Mouse (Mus musculus) MEL (cell line): ENCODE data around the gene Olfr509. TPM values are rescaled to one million over a fixed set of nuclear protein-coding genes. Genes with fewer than 3 reads are reported as not detected.
"Not testable (repeated sequence)": the region's sequence is repeated elsewhere in the genome, so short reads cannot be mapped to it uniquely, and the experiment has no call there.

ENCODE experiments used
- DNase-seq: peaks from one replicate; pipeline ENCODE4 v3.0.0; 2011; ENCODE audit warnings: low read depth, low spot score
- H3K27ac ChIP-seq: 2 replicates; pipeline ENCODE4 v1.5.1; 2012; ENCODE audit warnings: low read depth, mild to moderate bottlenecking, control low read depth, low read length, moderate library complexity; ENCODE audit not compliant: control insufficient read depth
- H3K27me3 ChIP-seq, 2 experiments: fragments of 150-350 bp in 1 of 2; sonication (generic) in 1 of 2; 2 replicates each; pipeline ENCODE4 v1.6.1; 2012; ENCODE audit warnings: low read length in 2 of 2, mild to moderate bottlenecking in 2 of 2, improper control_type of control experiment in 1 of 2, moderate library complexity in 1 of 2; ENCODE audit not compliant: insufficient read depth in 2 of 2, control insufficient read depth in 1 of 2
- H3K36me3 ChIP-seq, 2 experiments: 2 replicates each; pipeline ENCODE4 v1.6.1; 2012 to 2014; ENCODE audit warnings: low read length in 2 of 2, improper control_type of control experiment in 1 of 2, inconsistent platforms in 1 of 2, mild to moderate bottlenecking in 1 of 2; ENCODE audit not compliant: insufficient read depth in 2 of 2, control insufficient read depth in 1 of 2
- H3K4me1 ChIP-seq, 2 experiments: fragments of 150-350 bp in 1 of 2; sonication (generic) in 1 of 2; 2 replicates each; pipeline ENCODE4 v1.6.1; 2012; ENCODE audit warnings: low read length in 2 of 2, improper control_type of control experiment in 1 of 2, mild to moderate bottlenecking in 1 of 2; ENCODE audit not compliant: insufficient read depth in 2 of 2, control insufficient read depth in 1 of 2
- H3K4me3 ChIP-seq, 2 experiments: fragments of 150-350 bp in 1 of 2; sonication (generic) in 1 of 2; 2 replicates each; pipeline ENCODE4 v1.5.1; 2012; ENCODE audit warnings: low read depth in 2 of 2, low read length in 2 of 2, mild to moderate bottlenecking in 2 of 2, moderate library complexity in 2 of 2, control low read depth in 1 of 2, improper control_type of control experiment in 1 of 2; ENCODE audit not compliant: control insufficient read depth in 1 of 2, insufficient read depth in 1 of 2
- H3K79me2 ChIP-seq: 2 replicates; pipeline ENCODE4 v1.6.1; 2012; ENCODE audit warnings: mild to moderate bottlenecking, low read length, moderate library complexity; ENCODE audit not compliant: control insufficient read depth, poor library complexity, insufficient read depth
- H3K9ac ChIP-seq: 2 replicates; pipeline ENCODE4 v1.6.1; 2012; ENCODE audit warnings: low read depth, mild to moderate bottlenecking, control low read depth, low read length, moderate library complexity; ENCODE audit not compliant: control insufficient read depth, poor library complexity, severe bottlenecking
- H3K9me3 ChIP-seq: fragments of 150-350 bp; sonication (generic); replicated peaks from 2 replicates; pipeline ENCODE4 v1.6.1; 2012; ENCODE audit warnings: mild to moderate bottlenecking, low read length, improper control_type of control experiment, moderate library complexity; ENCODE audit not compliant: insufficient read depth
- BHLHE40 ChIP-seq: IDR thresholded peaks from 2 replicates; pipeline ENCODE4 v1.6.1; 2012; ENCODE audit warnings: low read depth, mild to moderate bottlenecking, inconsistent platforms, low read length, improper control_type of control experiment, borderline replicate concordance
- CHD1 ChIP-seq: IDR thresholded peaks from 2 replicates; pipeline ENCODE4 v1.6.1; 2012; ENCODE audit warnings: low read depth, mild to moderate bottlenecking, inconsistent platforms, low read length, improper control_type of control experiment
- CHD2 ChIP-seq: IDR thresholded peaks from 2 replicates; pipeline ENCODE4 v1.6.1; 2011; ENCODE audit warnings: low read length, improper control_type of control experiment
- CTCF ChIP-seq, 3 experiments: IDR thresholded peaks in 2 of 3; conservative IDR thresholded peaks in 1 of 3; 2 replicates each; pipeline ENCODE4 v1.5.1; 2011 to 2012; ENCODE audit warnings: low read length in 3 of 3, low read depth in 2 of 3, mild to moderate bottlenecking in 2 of 3, improper control_type of control experiment in 1 of 3, inconsistent platforms in 1 of 3, mixed read lengths in 1 of 3, moderate library complexity in 1 of 3; ENCODE audit not compliant: control insufficient read depth in 1 of 3, insufficient read depth in 1 of 3, poor library complexity in 1 of 3, severe bottlenecking in 1 of 3
- E2F4 ChIP-seq: IDR thresholded peaks from 2 replicates; pipeline ENCODE4 v1.6.1; 2011; ENCODE audit warnings: low read depth, low read length, improper control_type of control experiment, borderline replicate concordance
- ELF1 ChIP-seq: IDR thresholded peaks from 2 replicates; pipeline ENCODE4 v1.6.1; 2014; ENCODE audit warnings: low read depth, mild to moderate bottlenecking, inconsistent platforms, low read length, improper control_type of control experiment, moderate library complexity
- EP300 ChIP-seq, 2 experiments: IDR thresholded peaks; 2 replicates each; pipeline ENCODE4 v1.6.1; 2011; ENCODE audit warnings: improper control_type of control experiment in 2 of 2, low read length in 2 of 2, low read depth in 1 of 2, mild to moderate bottlenecking in 1 of 2
- GABPA ChIP-seq: IDR thresholded peaks from 2 replicates; pipeline ENCODE4 v1.6.1; 2012; ENCODE audit warnings: low read depth, mild to moderate bottlenecking, inconsistent platforms, low read length, improper control_type of control experiment, moderate library complexity
- HCFC1 ChIP-seq: IDR thresholded peaks from 2 replicates; pipeline ENCODE4 v1.6.1; 2012; ENCODE audit warnings: low read depth, mild to moderate bottlenecking, inconsistent platforms, low read length, improper control_type of control experiment, moderate library complexity
- KAT2A ChIP-seq: conservative IDR thresholded peaks from 2 replicates; pipeline ENCODE4 v1.6.1; 2012; ENCODE audit warnings: low read depth, low read length, improper control_type of control experiment, inconsistent platforms
- MEF2A ChIP-seq: IDR thresholded peaks from 2 replicates; pipeline ENCODE4 v1.6.1; 2014; ENCODE audit warnings: low read depth, mild to moderate bottlenecking, inconsistent platforms, low read length, improper control_type of control experiment; ENCODE audit not compliant: poor library complexity, insufficient replicate concordance, severe bottlenecking; ENCODE audit errors: extremely low read depth
- MYB ChIP-seq: IDR thresholded peaks from 2 replicates; pipeline ENCODE4 v1.6.1; 2011; ENCODE audit warnings: mild to moderate bottlenecking, low read depth, low read length, improper control_type of control experiment
- NRF1 ChIP-seq: IDR thresholded peaks from 2 replicates; pipeline ENCODE4 v1.6.1; 2014; ENCODE audit warnings: low read depth, mild to moderate bottlenecking, inconsistent platforms, low read length, improper control_type of control experiment, moderate library complexity; ENCODE audit not compliant: poor library complexity, insufficient read depth, severe bottlenecking
- POLR2A ChIP-seq, 2 experiments: IDR thresholded peaks; 2 replicates each; pipeline ENCODE4 v1.6.1; 2011 to 2012; ENCODE audit warnings: low read length in 2 of 2, mild to moderate bottlenecking in 2 of 2, control low read depth in 1 of 2, improper control_type of control experiment in 1 of 2, low read depth in 1 of 2, moderate library complexity in 1 of 2; ENCODE audit not compliant: control insufficient read depth in 1 of 2, insufficient read depth in 1 of 2, poor library complexity in 1 of 2
- POLR2AphosphoS5 ChIP-seq: IDR thresholded peaks from 2 replicates; pipeline ENCODE4 v1.6.1; 2012; ENCODE audit warnings: low read depth, borderline replicate concordance, mild to moderate bottlenecking, inconsistent platforms, low read length, moderate library complexity, mixed read lengths
- TCF12 ChIP-seq: IDR thresholded peaks from 2 replicates; pipeline ENCODE4 v1.6.1; 2014; ENCODE audit warnings: low read depth, mild to moderate bottlenecking, inconsistent platforms, low read length, improper control_type of control experiment, moderate library complexity
- ZC3H11A ChIP-seq: IDR thresholded peaks from 2 replicates; pipeline ENCODE4 v1.6.1; 2012; ENCODE audit warnings: low read depth, mild to moderate bottlenecking, inconsistent platforms, low read length, improper control_type of control experiment
- ZKSCAN1 ChIP-seq: IDR thresholded peaks from 2 replicates; pipeline ENCODE4 v1.6.1; 2012; ENCODE audit warnings: low read depth, mild to moderate bottlenecking, inconsistent platforms, low read length, improper control_type of control experiment, moderate library complexity
- ZMIZ1 ChIP-seq: IDR thresholded peaks from 2 replicates; pipeline ENCODE4 v1.6.1; 2012; ENCODE audit warnings: low read depth, mild to moderate bottlenecking, inconsistent platforms, low read length, improper control_type of control experiment, moderate library complexity
- ZNF384 ChIP-seq: IDR thresholded peaks from 2 replicates; pipeline ENCODE4 v1.6.1; 2012; ENCODE audit warnings: low read depth, mild to moderate bottlenecking, inconsistent platforms, low read length, improper control_type of control experiment
- polyA plus RNA-seq, 2 experiments: library from polyadenylated mRNA; stranded (reverse) in 1 of 2; unstranded in 1 of 2; fragments of >175 nt in 1 of 2; fragments of >200 nt in 1 of 2; gene quantifications; 2 replicates each; pipeline versions ENCODE4 v1.2.1 to v1.2.4; 2012; ENCODE audit warnings: low replicate concordance in 2 of 2, low read depth in 1 of 2; ENCODE audit not compliant: insufficient read length in 2 of 2, insufficient read depth in 1 of 2, missing spikeins in 1 of 2
- total RNA-seq: library from RNA; depleted of rRNA; stranded (reverse); fragments of 300-350 nt; gene quantifications from 2 replicates; pipeline ENCODE4 v1.2.3, GENCODE M21; 2012

Gene Olfr509
- total and polyA plus RNA-seq, 3 experiments: not detected

DNA sequence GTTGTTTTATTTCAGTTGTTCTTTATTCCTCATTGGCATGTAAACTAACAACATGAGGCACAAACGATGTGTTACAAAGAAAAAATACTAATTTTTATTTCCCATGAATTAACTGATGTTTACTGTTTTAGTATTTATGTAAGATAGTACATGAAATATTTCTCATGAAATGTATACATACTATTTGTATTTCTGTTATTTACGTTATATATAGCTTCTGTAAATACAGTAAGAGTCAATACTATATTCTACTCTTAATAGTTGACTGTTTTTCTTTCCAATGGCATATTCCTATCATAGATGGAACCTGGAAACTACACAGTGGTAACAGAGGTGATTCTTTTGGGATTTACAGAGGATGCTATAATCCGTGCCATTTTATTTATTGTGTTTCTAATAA lies 22.0 kb downstream of the Olfr509 start, which contains the start of gene Olfr508:
Olfr508 (plus strand) TSS at position 301 of the 400 bp plus-strand sequence.
- H3K36me3 ChIP-seq: no peaks in the 10 kb centered on the region
- no peaks in the 10 kb centered on the region for H3K79me2 ChIP-seq
- H3K4me3 ChIP-seq: no peak within 1 kb of the TSS
- H3K9me3 ChIP-seq: no peaks in the 10 kb centered on the region
- no peaks in the 10 kb centered on the region for H3K27me3 ChIP-seq
- DNase-seq: no peak
- no peak within 1 kb of the TSS for H3K9ac ChIP-seq
- H3K27ac ChIP-seq: no peak within 1 kb of the TSS
- TF ChIP-seq HCFC1 (no peak), MYB (no peak), CTCF (IDR thresholded peaks at IDR 0.05 in 2 of 3, conservative IDR thresholded peaks at IDR 0.05 in 1 of 3; ENCODE audit: control insufficient read depth in 1 of 3, insufficient read depth in 1 of 3, low read depth in 2 of 3, low read length in 3 of 3, poor library complexity in 1 of 3, severe bottlenecking in 1 of 3) (no peak), POLR2A (IDR thresholded peaks at IDR 0.05; ENCODE audit: control insufficient read depth in 1 of 2, insufficient read depth in 1 of 2, low read depth in 1 of 2, low read length in 2 of 2, poor library complexity in 1 of 2) (no peak), EP300 (IDR thresholded peaks at IDR 0.05; ENCODE audit: low read depth in 1 of 2, low read length in 2 of 2) (no peak), GABPA (no peak), POLR2AphosphoS5 (no peak), ELF1 (no peak), NRF1 (no peak), MEF2A (no peak), E2F4 (no peak)
- TF ChIP-seq, all 39 proteins: peak for 0
- no peaks in the 10 kb centered on the region for H3K4me1 ChIP-seq

- H3K4me3 ChIP-seq: no peak within 1 kb of the TSS
- TF ChIP-seq E2F4 (no peak), POLR2A (IDR thresholded peaks at IDR 0.05; ENCODE audit: control insufficient read depth in 1 of 2, insufficient read depth in 1 of 2, low read depth in 1 of 2, low read length in 2 of 2, poor library complexity in 1 of 2) (no peak), ZNF384 (no peak), TCF12 (no peak), CHD2 (no peak), GABPA (no peak), ZKSCAN1 (no peak), CHD1 (no peak), ZMIZ1 (no peak), ZC3H11A (no peak), BHLHE40 (no peak), KAT2A (no peak), ELF1 (no peak)
- H3K4me1 ChIP-seq: no peaks in the 10 kb centered on the region
- no peak within 1 kb of the TSS for H3K27ac ChIP-seq
- H3K79me2 ChIP-seq: no peaks in the 10 kb centered on the region
- H3K9me3 ChIP-seq: no peaks in the 10 kb centered on the region
- H3K27me3 ChIP-seq: no peaks in the 10 kb centered on the region
- no peak for DNase-seq
- no peak within 1 kb of the TSS for H3K9ac ChIP-seq
- no peaks in the 10 kb centered on the region for H3K36me3 ChIP-seq
These were observed 30.2 kb downstream of the Olfr509 start, which contains the start of gene Olfr507 for GRCm38 (mm10) chr7:108621514-108621913. Olfr507 (plus strand) TSS chr7:108621814.

DNA sequence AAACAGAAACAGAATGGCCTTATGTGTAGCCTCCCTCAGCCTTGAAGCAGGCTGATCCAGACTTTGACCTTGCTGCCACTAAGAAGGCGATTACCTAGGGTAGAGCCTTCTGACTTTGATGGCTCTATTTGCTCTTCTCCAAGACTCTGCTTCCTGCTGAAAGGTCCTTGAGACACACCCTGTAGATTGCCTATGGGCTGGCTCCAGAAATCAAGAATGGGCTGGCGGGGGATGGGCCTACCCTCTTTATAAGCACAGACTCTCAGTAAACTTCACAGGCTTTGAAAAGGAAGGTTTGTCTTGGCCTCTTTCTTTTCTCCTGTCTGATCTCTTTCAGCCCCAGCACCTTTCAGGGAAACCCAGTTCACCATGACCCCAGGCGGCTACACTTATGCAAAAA lies 34.9 kb downstream of the Olfr509 start:
- DNase-seq, H3K27ac ChIP-seq, H3K36me3 ChIP-seq: not testable (repeated sequence)

More for the DNA sequence above, 34.9 kb downstream of the Olfr509 start:
- not testable (repeated sequence) for H3K4me3 ChIP-seq, H3K9me3 ChIP-seq, H3K4me1 ChIP-seq, H3K79me2 ChIP-seq, H3K27me3 ChIP-seq, H3K9ac ChIP-seq
